Mouse (Mus musculus): ENCODE data around the gene Gm28891.
"Not testable (repeated sequence)": the region's sequence is repeated elsewhere in the genome, so short reads cannot be mapped to it uniquely, and the experiment has no call there.

The Gm28891 gene

GRCm38 (mm10) chrY:60240902-60241301, at the start of gene Gm28891:
Gene Gm28891 (plus strand): TSS chrY:60241202.
- not testable (repeated sequence) for DNase-seq (ENCODE audit: low spot score in 2 of 2)
